Mouse (Mus musculus) cortical plate, adult 2 months (tissue): Measurements from ENCODE around the gene Snrnp35. TPM values are rescaled to one million over a fixed set of nuclear protein-coding genes. Genes with fewer than 3 reads are reported as not detected.

ENCODE experiments used
- H3K27ac ChIP-seq: fragments of 200-500 bp; 2 replicates; pipeline ENCODE4 v1.5.1; 2012; ENCODE audit warnings: low read length, control low read depth, inconsistent platforms; ENCODE audit not compliant: insufficient read depth
- H3K4me1 ChIP-seq: fragments of 200-500 bp; 2 replicates; pipeline ENCODE4 v1.6.1; 2011; ENCODE audit warnings: low read length; ENCODE audit not compliant: control insufficient read depth, insufficient read depth
- H3K4me3 ChIP-seq: fragments of 200-500 bp; 2 replicates; pipeline ENCODE4 v1.5.1; 2011; ENCODE audit warnings: mild to moderate bottlenecking, low read length, control low read depth; ENCODE audit not compliant: insufficient read depth
- CTCF ChIP-seq: fragments of 200-500 bp; IDR thresholded peaks from 2 replicates; pipeline ENCODE4 v1.5.1; 2011; ENCODE audit warnings: mild to moderate bottlenecking, control low read depth, low read length; ENCODE audit not compliant: insufficient read depth; ENCODE audit errors: extremely low read depth
- POLR2A ChIP-seq: fragments of 200-500 bp; IDR thresholded peaks from 2 replicates; pipeline ENCODE4 v1.6.1; 2011; ENCODE audit warnings: mild to moderate bottlenecking, low read length, control low read depth; ENCODE audit not compliant: insufficient read depth; ENCODE audit errors: extremely low read depth
- polyA plus RNA-seq: library from polyadenylated mRNA; depleted of rRNA; stranded (reverse); fragments of >200 nt; gene quantifications from 2 replicates; pipeline ENCODE4 v1.2.3, GENCODE M21; 2012

Snrnp35 gene
- polyA plus RNA-seq, 1 experiment: 11.5 TPM

DNA sequence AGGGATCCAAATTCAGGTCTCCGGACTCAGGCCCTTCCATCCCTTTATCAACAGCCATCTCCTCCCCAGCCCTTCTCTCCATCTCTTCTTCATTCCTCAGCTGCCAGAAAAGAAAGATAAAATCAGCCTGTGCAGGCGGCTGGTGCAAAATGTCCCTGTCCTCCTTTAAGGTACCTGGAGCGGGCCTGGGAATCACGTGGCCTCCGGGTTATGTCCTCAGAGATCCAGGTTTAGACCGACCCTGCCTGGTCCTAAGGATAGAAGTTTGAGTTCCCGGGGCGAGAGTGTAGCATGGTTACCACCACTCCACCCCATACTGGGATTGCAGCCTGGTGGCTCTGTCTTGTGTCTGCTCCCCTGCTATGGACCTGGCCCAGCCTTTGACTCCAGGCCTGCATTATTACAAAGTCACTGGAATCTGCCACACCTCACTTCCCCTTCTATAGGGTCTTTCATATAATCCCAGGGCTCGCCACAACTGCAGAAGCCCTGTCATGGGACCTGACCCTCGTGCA lies 27.7 kb downstream of the Snrnp35 start:
- Histone ChIP-seq H3K27ac (no peak overlapping the region), H3K4me3 (no peak overlapping the region), H3K4me1 (no peaks in the 10 kb centered on the region; the same call in none of the 2 replicates)
- TF ChIP-seq CTCF (no peak), POLR2A (no peak)

DNA sequence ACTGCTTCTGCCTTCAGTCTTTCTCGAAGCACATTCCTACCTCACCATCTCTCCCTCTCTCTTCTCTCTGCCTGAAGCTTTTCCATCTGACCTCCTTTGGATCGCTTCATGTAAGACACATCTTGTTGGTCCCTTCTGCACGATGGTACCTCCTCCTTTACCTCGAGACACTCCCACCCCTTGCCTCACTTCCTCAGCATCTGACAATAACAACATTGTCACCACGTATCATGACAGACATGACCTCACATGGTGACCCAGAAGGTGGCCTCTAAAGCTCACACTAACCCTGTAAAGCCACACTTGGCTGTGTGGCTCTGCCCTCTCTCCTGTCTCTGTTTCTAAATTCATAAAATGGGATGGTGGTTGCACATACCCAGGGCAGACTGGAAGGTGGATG lies 32.9 kb downstream of the Snrnp35 start:
- TF ChIP-seq POLR2A (no peak), CTCF (no peak)
- H3K27ac ChIP-seq: 0 out of 2 replicates have a peak overlapping the region, but pooled peaks have one; percentile 0
- peaks cover 4% of the 10 kb centered on the region for H3K4me1 ChIP-seq
- no peak overlapping the region for H3K4me3 ChIP-seq

DNA sequence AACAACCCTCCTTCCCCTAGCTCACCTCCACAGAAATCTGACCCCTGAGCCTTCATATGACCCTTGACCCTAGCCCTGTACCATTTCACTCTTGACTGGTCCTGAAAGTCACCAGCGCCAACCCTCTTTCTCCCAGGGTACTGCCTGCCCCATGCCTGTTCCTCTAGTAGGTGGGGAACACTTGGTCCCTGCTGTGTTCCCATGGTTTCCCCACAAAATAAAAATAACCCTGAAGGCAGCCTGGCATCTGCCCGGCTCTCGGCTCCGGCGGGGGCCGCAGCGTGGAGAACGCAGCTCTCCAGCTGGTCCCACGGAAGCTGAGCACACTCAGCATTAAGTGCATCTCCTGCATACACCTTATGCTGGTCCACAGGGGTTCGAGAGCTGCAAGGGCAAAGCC lies 35.7 kb downstream of the Snrnp35 start:
- Histone ChIP-seq H3K27ac (peak overlapping the region; percentile 78), H3K4me3 (no peak overlapping the region), H3K4me1 (peaks cover 4% of the 10 kb centered on the region)
- TF ChIP-seq CTCF (peak; percentile 29; the same call in 1 of the 2 replicates), POLR2A (no peak)

DNA sequence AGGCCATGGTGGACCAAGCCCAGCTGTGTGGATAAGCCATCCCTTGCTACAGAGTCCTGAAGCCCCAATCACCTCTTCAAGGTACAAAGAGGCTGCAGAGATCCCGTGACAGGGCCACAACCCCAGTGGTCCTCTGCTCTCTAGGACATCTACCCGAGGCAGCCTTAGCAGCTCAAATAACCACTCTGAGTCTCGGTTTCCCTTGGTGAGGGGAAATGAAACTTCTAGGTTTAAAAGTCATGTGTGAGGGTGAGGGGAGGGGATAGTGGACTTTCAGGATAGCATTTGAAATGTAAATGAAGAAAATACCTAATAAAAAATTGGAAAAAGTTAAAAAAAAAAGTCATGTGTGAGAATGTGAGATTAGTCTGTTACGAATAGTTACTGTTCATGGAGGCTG lies 38.7 kb downstream of the Snrnp35 start:
- peaks cover 2% of the 10 kb centered on the region; the same call in 1 of the 2 replicates for H3K4me1 ChIP-seq
- TF ChIP-seq POLR2A (no peak), CTCF (no peak)
- no peak overlapping the region for H3K4me3 ChIP-seq
- H3K27ac ChIP-seq: no peak overlapping the region

DNA sequence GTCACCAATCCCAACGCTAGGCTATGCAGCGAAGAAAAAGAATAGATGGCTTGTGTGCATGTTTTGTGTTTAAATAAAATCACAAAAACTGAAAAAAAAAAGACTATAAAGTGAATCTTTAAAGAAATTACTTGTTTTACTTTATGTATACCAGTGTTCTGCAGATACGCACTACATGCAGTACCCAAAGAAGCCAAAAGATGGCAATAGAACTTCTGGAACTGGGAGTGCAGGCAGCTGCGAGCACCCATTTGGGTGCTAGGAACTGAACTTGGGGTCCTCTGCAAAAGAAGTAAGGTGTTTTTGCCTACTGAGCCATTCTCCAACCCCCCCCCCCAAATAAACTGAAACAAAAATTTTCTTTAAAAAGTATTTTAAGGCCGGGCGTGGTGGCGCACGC lies 40.1 kb downstream of the Snrnp35 start:
- Histone ChIP-seq H3K4me3 (no peak overlapping the region), H3K27ac (no peak overlapping the region), H3K4me1 (peaks cover 2% of the 10 kb centered on the region; the same call in 1 of the 2 replicates)
- 0 out of 2 replicates have a peak, but pooled peaks have one; percentile 8 for TF ChIP-seq CTCF
- TF ChIP-seq POLR2A: no peak

DNA sequence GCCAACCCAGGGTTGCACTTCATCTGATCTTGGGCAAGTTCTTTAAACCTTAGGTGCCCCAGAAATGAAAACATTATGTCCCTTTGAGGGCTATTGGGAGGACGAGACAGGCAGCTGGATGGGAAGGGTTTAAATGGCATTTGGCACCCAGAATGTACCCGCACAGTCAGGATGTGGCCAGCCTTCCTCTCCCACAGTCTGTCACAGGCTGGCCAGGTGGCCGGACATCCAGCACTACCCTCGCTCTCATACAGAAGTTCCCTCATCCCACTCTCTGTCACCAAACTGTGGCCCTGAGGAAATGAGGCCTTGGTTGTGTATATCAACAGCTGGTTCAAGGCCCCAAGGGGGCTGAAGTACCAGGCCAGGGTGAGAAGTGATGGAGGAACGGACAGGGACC lies 42.0 kb downstream of the Snrnp35 start:
- TF ChIP-seq POLR2A (no peak), CTCF (no peak)
- Histone ChIP-seq H3K27ac (0 out of 2 replicates have a peak overlapping the region, but pooled peaks have one; percentile 33), H3K4me3 (no peak overlapping the region), H3K4me1 (peaks cover 2% of the 10 kb centered on the region; the same call in 1 of the 2 replicates)

DNA sequence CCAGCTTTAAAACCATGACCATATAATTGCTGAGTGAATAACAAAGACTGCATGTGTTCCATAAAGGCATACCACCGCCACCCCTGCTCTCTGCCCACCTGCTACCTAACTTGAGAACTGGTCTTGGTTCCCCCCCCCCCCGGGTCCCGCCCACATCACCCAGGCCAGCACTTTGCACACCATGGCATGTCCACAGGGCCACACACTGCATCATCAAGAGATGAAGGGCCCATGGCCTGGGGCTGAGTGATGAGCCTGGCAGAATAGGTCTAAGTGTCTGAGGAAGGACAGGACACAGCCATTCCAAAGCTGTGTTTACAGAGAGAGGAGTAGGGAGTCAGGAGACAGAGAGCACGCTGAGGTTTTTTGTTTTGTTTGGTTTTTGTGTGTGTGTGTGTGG lies 45.4 kb downstream of the Snrnp35 start:
- TF ChIP-seq POLR2A: no peak
- TF ChIP-seq CTCF: no peak
- peaks cover 4% of the 10 kb centered on the region; the same call in 1 of the 2 replicates for H3K4me1 ChIP-seq
- H3K27ac ChIP-seq: peak overlapping the region; percentile 31; the same call in 1 of the 2 replicates
- H3K4me3 ChIP-seq: peak overlapping the region; percentile 92

DNA sequence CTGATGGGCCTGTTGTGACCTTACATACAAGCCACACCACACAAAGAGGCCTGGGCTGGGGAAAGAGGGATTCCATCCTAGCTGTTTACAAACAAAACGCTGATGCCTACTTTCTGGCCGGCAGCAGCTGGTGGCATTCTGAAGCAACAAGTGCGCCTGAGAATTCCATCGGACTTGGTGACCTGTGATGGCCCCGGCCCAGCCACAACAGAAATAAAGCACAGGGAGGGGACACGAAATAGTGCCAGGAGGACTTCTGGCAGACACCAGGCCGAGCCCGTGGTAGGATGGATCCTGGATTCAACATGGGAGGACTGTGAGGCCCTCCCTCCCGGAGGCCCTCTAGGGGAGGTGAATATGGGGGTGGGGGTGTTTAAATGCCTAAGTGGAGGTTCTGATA lies 45.9 kb downstream of the Snrnp35 start:
- Histone ChIP-seq H3K4me1 (peaks cover 4% of the 10 kb centered on the region; the same call in 1 of the 2 replicates), H3K27ac (peak overlapping the region; percentile 31), H3K4me3 (peak overlapping the region; percentile 92)
- TF ChIP-seq CTCF (no peak), POLR2A (no peak)

DNA sequence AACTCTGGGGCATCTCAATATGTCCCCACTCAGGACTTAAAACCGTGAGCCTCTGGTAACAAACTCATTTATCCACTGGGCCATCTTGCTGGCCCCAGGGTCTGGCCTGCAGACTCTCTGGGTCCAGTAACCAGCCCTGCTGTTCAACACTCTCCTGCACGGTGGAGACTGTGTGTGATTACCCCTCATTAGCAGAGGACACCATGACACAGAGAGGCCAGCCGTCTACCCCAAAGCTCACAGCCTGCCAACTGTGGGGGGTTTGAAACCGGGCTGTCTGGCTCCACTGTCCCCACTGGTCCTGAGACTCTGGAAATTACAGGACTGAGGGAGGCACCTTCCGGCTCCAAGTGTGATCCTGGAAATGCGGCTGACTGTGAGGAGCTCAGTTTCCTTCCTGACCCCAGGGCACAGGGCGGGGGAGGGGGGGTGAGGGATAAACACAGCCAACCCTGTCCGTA lies 46.3 kb downstream of the Snrnp35 start:
- Histone ChIP-seq H3K27ac (peak overlapping the region; percentile 31), H3K4me1 (peaks cover 4% of the 10 kb centered on the region; the same call in 1 of the 2 replicates), H3K4me3 (peak overlapping the region; percentile 92)
- TF ChIP-seq POLR2A (no peak), CTCF (no peak)

DNA sequence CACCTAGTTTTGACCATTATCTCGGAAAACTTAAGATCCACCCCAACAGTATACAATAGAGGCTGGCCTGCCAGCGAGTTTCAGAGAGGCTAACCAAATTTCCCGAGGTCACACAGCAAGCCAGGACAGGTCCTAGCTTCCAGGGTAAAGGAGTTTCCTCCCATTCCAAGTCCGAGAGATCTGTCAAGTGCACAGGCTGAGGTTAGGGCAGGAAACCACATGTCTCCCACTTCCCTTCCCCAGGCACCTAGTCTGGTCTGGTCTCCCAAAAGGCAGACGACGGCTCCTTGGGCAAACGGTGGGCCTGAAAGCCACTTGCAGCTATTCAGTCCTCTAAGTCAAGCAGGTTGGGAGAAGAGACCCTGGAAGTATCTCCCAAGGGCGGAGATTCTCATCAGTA lies 46.8 kb downstream of the Snrnp35 start:
- TF ChIP-seq CTCF (no peak), POLR2A (no peak)
- H3K4me1 ChIP-seq: peaks cover 4% of the 10 kb centered on the region; the same call in 1 of the 2 replicates
- H3K4me3 ChIP-seq: peak overlapping the region; percentile 92
- H3K27ac ChIP-seq: peak overlapping the region; percentile 31; the same call in 1 of the 2 replicates

DNA sequence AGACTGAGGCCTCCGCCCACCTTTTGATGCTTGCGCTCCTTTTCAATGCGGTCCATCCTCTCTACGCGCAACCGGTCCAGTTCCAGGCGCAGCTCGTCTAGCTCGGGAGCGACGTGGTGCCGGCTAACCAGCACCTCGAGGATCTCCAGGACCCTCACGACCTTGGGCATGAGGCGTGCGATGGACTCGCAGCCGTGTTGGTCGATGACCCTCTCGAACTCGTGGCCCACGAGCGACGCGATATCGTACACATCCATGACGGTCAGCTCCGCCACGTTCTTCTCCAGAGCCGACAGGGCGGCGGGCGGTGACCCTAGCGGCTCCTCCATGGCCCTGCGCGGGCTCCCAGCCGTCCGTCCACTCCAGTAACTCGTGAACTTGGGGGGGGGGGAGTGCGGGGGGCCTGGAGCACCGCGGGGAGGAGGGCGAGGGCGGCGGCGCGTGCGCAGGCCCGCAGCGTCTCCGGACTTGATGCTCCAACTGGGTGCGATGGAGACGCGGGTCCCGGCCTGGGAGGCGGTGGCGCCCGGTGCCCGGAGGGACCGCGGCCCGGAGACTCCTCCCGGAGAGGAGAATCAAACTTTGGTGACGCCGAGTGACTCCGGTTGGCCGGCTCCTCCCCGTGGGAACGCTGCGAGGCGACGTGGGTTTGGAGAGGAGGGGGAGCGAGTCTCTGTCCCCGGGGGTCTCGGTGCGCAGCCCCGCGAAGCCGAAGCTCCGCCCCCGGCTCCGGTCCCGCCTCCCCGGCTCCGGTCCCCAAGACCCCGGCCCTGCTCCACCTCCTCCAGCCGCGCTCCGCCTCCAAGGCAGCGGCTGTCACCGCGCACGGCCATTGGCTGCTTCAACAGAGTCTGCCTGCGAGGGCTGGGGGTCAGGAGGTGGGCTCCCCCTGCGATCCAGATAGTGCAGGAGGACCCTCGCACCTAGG lies 48.0 kb downstream of the Snrnp35 start, which contains the start of gene Rilpl1:
TSS of gene Rilpl1 (minus strand) at position 737 of the 928 bp plus-strand sequence.
- Histone ChIP-seq H3K4me1 (peaks cover 4% of the 10 kb centered on the region; the same call in 1 of the 2 replicates), H3K27ac (peak within 1 kb of the TSS; percentile 81), H3K4me3 (peak within 1 kb of the TSS; percentile 92)
- peak; percentile 28; the same call in 1 of the 2 replicates for TF ChIP-seq POLR2A
- no peak for TF ChIP-seq CTCF
